Mouse (Mus musculus): ENCODE data around the gene Popdc3. TPM values are rescaled to one million over a fixed set of nuclear protein-coding genes. Genes with fewer than 3 reads are reported as not detected.
"Not testable (repeated sequence)": the region's sequence is repeated elsewhere in the genome, so short reads cannot be mapped to it uniquely, and the experiment has no call there.

Gene Popdc3
- not detected in 3 replicates for total RNA-seq (2017)

DNA sequence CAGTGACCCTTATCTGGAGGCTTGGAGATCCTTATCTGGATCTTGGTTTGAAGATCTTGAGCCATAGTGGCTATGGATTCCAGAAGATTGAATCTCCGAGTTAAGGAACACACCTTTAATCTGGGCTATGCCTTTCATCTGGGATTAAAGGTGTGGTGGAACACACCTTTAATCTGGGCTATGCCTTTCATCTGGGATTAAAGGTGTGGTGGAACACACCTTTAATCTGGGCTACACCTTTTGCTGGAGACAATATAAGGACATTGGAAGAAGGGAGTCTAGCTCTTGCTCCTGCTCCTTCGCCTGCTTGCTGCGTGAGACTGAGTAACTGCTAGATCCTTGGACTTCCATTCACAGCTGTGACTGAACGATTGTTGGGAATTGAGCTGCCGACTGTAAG lies at the start of gene Popdc3:
Gene Popdc3 (plus strand): TSS at position 301 of the 400 bp plus-strand sequence.
- ATAC-seq (replicated peaks; ENCODE audit: insufficient number of reproducible peaks, low FRiP score, low TSS enrichment, poor library complexity, severe bottlenecking) = not testable (repeated sequence)

DNA sequence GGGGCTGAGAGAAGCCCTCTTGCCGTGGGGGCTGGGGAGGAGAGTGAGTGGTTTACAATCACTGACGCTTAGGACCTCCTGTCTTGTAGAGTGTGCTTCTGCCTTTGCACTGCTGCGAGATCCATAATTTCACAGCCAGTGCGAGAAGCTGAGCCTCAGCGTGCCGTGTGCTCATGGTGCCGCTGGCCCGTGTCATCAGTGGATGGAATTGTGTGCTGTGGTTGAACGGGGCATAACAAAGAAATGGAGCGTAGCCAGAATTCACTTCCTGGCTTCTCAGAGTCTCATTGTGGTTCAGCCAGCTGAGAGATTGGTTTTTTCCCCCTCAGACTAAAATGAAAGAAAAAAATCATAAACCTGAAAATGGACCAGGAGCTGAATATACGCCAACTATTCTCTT lies 48.8 kb upstream of the Popdc3 start:
- no peak for ATAC-seq (replicated peaks; ENCODE audit: insufficient number of reproducible peaks, low FRiP score, low TSS enrichment, poor library complexity, severe bottlenecking)

DNA sequence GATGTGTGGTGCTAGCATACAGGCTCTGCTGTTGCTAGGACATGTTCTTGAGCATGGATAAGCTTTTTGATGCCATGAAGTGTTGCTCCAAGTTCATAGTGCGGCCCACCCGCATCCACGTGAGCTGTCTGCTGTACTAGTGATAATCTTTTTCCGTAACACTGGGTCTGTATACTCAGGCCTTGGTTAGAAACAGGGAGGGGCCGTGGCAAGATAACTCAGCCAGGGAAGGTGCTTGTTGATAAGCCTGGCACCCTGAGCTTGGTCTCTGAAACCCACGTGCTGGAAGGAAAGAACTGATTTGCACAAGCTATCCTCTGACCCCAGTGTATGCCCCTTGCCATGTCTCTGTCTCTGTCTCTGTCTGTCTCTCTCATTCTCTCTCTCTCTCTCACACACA lies 47.9 kb upstream of the Popdc3 start:
- no peak for ATAC-seq (replicated peaks; ENCODE audit: insufficient number of reproducible peaks, low FRiP score, low TSS enrichment, poor library complexity, severe bottlenecking)

DNA sequence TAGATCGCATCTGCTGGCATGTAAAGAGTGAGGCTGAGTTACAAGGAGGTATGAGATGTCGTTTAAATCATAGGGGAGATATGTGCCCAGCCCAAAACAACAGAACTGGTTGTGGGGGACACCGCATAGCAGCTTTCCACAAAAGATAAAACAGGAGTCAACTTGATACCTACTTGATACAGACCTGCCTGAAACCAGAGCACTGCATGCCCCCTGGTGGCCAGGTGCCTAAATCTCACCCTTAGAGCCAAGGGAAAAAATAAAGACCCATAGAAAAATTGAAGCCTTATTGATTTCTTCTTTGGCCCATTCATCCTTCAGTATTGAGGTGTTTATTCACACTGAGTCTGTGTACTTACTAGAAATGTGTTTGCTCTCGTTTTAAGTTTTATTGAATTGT lies 45.5 kb upstream of the Popdc3 start:
- no peak for ATAC-seq (replicated peaks; ENCODE audit: insufficient number of reproducible peaks, low FRiP score, low TSS enrichment, poor library complexity, severe bottlenecking)

DNA sequence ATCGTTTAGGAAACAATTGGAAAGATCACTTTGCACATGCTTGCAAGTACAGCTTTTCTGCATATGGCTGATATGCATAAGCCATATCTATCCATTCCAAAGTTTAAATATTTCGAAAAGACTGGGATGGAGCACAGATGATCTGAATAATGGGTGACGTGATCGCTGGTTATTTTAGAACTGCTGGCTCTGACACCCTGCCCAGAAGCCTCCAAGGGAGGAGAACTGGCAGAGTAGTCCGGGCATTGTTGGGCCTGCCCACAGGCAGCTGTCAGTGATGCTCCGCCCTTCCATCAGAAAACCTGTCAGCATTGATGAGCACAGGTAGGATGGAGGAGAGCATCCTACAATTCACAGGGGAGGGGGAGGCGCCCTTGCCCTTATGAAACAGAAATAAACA lies 41.1 kb upstream of the Popdc3 start:
- ATAC-seq (replicated peaks; ENCODE audit: insufficient number of reproducible peaks, low FRiP score, low TSS enrichment, poor library complexity, severe bottlenecking) = no peak

DNA sequence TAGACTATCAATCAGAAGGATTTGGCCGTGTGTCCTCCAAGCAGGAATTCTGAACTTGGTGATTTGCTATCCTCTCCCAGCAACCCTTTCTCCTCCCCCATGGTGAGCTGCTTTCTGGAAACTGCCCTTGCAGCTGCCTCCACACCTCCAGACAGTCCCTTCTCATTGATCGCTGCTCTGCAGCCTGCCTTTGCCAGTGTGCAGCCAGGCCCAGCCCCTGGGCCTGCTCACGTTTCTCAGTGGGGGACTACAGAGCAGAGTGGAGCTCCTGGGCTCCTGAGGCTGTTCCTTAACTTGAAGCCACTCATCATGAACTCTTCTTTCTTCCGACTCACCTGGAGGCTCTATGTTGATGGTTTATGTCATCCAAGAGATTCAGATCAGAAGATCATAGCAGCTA lies 38.0 kb upstream of the Popdc3 start:
- ATAC-seq (replicated peaks; ENCODE audit: insufficient number of reproducible peaks, low FRiP score, low TSS enrichment, poor library complexity, severe bottlenecking) = no peak

DNA sequence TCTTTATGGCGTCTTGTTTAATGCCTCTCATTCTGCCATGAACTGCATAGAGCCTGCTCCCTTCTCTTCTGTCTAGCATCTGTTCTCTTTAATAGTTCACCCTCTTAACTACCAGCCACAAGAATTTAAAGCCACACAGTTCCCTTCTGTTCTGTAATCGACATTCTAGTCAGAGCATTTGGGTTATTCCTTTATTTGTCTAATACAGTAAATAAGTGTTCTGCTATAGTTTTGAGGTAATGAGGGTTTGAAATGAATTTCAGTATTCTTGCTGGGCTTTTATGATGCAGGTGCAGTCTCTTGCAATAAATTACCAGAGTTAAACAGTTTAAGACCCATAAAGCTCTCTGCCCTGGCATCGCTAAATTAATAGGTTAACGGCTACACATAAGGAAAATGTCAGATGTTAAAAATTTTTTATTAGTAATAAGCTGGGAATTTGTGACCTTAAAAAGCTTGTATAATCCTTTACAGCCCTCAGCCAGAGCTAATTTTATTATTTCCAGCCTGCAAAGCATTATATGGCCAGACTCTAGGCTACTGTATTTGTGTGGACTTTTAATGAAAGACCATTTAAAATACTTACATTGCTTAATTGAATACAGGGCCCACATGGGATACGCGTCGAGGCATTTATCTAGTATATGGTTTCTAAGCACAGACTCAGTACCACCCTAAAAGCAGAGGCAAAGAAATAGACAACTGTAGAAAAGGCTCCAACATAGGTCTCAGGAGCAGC lies 37.3 kb upstream of the Popdc3 start:
- no peak for ATAC-seq (replicated peaks; ENCODE audit: insufficient number of reproducible peaks, low FRiP score, low TSS enrichment, poor library complexity, severe bottlenecking)

DNA sequence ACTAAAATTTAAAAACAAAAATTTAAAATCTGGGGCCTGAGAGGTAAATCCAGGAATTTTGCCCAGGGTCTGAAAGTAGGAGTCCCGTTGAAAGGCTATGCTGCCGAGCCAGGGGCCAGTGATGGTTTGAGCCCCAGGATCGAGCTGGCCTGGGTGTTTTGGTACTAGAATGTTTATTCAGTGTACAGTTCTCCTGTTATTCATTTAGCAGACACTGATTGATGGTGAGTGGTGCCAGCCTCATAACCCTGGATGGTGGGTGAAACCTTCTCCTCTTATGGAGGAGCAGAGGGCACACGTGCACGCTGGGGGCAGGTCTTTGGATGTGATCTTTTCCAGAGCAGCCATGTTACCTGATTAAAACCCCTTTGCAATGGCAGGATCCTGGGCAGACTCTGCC lies 35.5 kb upstream of the Popdc3 start:
- no peak for ATAC-seq (replicated peaks; ENCODE audit: insufficient number of reproducible peaks, low FRiP score, low TSS enrichment, poor library complexity, severe bottlenecking)

DNA sequence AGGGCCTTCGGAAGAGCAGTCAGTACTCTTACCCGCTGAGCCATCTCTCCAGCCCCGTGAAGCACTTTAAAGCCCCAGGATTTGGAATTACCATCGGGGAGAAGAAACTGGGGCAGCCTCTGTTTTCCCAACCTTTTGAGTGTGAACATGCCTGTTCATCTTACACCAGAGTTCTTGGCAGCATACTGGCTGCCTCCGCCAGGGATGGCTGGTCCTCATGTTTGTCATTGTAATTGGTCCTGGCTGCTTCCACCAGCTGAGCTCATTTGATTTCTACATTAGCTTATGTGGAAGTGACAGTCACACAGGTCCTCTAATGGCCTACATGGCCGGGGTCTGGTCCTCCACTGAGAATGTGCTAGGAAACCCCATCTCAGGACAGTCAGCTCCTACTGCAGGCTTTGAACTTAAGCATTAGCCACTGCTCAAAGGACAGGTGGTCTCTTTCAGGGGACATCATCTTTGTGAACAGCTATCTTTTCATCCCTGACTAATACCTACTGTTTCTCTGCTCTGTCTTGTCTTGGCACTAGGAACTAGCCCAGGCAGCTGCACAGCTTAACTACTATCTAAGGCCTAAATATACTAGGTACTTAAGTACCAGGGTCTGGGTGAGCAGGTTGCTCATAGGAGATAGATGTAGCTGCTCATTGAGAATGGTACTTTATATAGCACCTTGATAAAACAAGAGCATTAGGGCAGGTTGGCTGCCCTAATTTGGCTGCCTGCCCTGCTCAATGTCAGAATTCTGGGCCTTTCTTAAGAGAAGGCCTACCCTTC lies 33.7 kb upstream of the Popdc3 start:
- no peak for ATAC-seq (replicated peaks; ENCODE audit: insufficient number of reproducible peaks, low FRiP score, low TSS enrichment, poor library complexity, severe bottlenecking)

DNA sequence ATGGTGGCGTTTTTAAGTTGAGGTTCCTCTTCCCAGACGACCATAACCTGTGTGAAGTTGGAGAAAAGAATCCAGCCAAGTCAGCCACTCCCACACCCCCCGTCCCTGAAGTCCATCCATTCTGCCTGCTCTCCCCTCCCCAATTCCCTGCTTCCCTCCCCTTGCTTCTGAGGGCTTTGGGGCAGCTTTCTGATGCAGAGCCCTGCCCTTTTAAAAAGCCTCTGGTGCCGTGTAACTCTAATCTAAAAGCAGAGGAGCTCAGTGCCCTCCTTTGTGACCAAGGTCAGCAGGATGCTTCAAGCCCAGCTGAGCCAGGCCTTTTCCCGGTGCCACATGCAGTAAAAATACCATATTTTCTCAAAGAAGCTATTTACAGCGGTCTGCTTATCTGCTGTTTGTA lies 31.1 kb upstream of the Popdc3 start:
- ATAC-seq (replicated peaks; ENCODE audit: insufficient number of reproducible peaks, low FRiP score, low TSS enrichment, poor library complexity, severe bottlenecking) = no peak

DNA sequence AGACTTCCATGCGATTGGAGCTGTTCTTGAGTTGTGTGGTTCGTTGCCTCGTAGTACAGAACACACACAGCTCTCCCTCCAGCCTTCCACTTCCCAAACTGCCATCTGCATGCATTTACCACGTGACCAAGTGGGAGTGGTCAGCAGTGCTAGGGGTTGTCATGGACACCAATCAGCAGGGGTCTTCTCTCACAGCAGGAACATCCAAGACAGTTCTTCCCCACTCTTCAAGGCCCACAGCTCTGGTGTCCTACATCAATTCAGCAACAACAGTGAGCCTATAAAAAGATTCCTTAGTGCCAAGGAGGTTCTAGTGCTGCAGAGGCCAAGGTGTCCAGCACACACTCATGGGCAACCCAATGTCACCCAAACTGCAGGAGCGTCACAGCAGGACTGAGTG lies 26.8 kb upstream of the Popdc3 start:
- ATAC-seq (replicated peaks; ENCODE audit: insufficient number of reproducible peaks, low FRiP score, low TSS enrichment, poor library complexity, severe bottlenecking) = no peak

DNA sequence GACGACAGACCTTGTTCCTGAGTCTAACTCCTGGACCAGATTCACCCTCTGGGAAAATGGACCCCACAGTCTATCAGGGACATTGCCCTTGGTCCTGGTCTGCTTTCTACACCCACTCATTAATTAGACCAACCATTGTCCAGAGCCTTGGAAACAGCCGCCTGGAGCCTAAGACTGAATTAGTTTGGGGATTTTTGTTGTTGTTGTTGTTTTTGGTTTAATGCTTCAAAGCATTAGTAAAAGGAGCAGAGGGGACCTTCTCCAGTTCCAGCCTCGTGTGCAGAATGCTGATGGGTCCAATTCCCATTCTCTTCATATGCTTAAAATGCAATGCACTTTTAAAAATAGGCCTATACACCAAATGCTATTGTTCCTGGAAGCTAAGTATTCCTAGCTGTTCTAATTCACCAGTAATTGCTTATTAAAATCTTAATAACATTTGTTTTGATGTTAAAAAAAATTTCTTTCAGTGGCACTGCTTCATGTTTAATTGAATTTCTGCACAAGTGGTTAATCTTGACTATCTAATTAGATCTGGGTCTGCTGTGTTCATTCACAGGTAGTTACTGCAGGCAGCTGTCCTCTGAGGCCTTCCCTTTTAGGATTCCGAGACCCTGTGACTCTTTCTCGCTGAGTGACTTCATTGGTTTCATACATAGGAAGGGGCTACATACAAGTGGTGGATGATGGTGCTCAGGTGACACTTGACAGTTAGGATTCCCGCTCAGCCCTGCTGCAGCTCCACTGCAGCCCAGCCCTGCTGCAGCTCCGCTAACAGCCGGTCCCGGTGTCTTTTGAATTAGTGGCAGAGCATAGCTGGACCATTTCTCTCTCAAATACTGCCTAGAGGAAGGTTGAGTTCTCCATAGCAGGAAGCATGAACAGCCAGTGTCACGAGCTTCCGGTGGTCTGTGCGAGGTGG lies 25.9 kb upstream of the Popdc3 start:
- no peak for ATAC-seq (replicated peaks; ENCODE audit: insufficient number of reproducible peaks, low FRiP score, low TSS enrichment, poor library complexity, severe bottlenecking)

DNA sequence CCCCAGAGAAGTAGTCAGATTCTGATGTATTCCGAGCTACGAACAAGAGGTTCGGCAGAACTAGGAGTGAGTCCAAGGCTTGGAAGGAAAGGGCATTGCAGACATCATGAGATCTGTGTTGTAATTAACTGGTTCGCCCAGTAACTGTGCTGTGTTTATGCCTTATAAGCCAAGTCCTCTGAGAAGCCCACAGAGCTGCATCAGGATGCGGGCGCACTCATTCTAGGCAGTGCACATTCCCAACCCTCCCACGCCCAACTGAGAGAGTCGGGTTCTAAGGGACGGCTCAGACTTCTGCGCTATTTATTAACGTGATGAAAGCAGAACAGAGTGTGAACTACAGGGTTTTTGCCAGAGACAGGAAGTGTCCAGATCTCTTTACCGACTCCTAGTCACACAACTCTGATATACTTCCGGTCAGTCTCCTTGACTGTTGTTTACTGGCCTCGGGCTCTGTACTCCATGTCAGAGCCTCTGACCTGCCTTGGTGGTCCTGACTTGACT lies 23.3 kb upstream of the Popdc3 start:
- ATAC-seq (replicated peaks; ENCODE audit: insufficient number of reproducible peaks, low FRiP score, low TSS enrichment, poor library complexity, severe bottlenecking) = no peak

DNA sequence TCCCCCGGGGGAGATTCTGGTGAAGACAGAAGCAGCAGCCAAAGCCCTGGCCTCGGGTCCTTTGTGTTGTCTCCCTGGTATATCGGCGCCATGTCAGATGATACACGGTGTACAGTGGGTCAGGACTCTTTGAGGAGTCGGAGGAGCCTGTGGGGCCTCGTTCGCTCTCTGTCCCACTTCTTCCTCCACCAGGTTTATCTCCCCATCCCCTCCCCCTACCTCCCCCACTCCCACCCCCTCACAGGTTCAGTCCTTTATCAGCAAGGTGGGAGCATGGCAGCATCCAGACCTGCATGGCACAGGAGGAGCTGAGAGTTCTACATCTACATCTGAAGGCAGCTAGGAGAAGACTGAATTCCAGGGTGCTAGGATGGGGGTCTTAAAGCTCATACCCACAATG lies 12.0 kb upstream of the Popdc3 start:
- no peak for ATAC-seq (replicated peaks; ENCODE audit: insufficient number of reproducible peaks, low FRiP score, low TSS enrichment, poor library complexity, severe bottlenecking)

DNA sequence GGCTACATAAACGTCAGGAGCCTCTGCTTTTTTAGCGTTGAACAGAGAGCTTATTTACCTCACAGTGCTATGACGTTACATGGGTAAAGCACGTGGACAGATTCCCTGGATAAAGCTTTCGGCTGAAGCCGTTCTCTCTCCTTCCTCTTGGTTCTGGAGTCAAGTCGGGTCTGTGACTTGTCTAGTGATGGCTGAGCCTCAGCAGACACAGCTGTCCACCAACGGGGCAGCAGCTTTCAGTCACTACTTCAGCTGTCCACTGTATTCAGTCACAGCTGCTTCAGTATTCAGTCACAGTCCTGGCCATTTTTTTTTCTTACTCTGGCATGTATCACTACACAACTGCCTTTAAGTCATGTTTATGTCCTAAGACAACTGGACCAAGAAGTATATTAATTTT lies 4.0 kb upstream of the Popdc3 start:
- no peak for ATAC-seq (replicated peaks; ENCODE audit: insufficient number of reproducible peaks, low FRiP score, low TSS enrichment, poor library complexity, severe bottlenecking)

DNA sequence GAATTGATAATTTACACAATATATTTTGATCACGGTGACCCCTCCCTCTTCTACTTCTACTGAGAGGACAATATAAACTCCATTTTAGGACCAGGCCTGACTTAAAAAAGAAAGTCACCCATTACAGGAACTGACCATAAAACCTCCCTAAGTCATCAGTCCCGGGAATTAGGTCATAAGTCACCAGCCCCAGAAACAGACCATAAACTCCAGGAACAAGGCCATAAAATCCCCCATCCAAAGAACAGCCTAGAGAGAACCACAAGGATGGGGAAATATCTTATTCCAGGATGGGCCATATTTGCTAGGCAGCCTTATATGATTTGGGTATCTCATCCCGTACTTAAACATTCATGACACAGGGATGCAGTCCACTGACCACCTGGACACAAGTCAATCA lies 3.6 kb upstream of the Popdc3 start:
- no peak for ATAC-seq (replicated peaks; ENCODE audit: insufficient number of reproducible peaks, low FRiP score, low TSS enrichment, poor library complexity, severe bottlenecking)

DNA sequence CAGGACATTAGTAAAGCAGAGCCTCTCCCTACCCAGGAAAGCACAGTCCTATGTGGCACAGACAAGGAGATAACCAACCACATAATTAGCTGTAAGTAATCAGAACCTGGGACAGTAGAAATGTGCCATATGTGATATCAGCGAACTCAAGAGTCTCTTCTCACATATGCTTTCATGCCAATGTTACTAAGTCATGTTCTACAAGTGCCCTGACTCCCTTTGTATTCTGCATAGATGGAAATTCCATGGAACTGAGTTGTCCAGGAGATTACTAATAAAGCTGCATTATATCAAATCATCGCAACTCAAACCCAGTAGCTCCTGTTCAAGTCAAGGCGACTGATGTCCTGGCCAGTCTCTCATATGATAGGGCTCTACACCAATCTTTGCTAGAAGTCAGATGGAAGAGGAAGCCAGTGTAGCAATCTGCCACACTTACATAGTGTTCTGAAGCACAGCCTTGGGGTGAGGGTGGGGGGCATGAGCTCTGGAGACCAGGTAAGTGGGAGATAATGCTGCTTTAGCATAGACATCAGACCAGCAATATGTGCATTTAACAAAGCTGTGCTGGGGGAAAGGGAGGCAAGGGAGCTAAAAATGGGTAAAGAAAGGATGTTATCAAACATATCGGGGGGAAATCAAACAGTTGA lies 2.9 kb downstream of the Popdc3 start:
- ATAC-seq (replicated peaks; ENCODE audit: insufficient number of reproducible peaks, low FRiP score, low TSS enrichment, poor library complexity, severe bottlenecking) = no peak

DNA sequence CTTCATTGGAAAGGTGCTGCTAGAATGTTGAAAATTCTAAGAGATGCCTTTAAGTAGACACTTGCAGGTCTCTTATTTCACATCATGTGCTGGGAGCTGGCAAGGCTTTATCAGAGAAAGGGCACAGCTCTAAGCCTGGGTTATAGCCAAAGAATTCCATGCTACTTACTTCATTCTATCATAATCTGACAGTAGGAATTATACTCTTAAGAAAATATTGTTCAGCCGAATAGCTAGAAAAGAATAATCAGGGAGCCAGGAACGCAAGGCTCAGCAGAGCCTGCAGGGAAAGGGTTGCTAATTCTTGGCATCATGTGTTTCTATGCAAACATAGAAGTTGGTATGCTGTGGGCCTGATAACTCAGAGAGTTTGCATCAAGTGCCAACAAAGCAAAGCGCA lies 3.4 kb downstream of the Popdc3 start:
- ATAC-seq (replicated peaks; ENCODE audit: insufficient number of reproducible peaks, low FRiP score, low TSS enrichment, poor library complexity, severe bottlenecking) = no peak

DNA sequence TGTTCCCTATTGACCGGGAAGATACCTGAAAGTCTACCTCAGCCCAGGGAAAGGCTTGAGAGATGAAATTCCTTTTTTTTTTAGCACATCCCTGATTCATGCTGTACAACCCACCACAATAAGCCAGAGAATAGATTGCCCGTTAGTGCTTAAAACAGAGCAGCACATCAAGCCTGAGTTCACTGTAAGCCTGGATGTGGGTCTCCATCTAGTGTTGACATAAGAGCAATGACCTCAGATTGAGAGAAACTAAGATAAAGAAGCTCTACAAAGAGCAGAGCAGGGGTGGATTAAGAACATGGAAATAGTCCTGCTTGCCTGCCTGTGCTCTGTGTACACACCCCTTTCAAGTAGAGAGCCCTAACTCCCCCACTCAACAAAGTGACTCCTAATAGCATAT lies 7.6 kb downstream of the Popdc3 start:
- ATAC-seq (replicated peaks; ENCODE audit: insufficient number of reproducible peaks, low FRiP score, low TSS enrichment, poor library complexity, severe bottlenecking) = no peak

All from monocyte, adult 5-6 weeks (primary cell).